Mouse (Mus musculus) bone marrow macrophage, adult 2 months (primary cell): ENCODE measurements around the gene 4933434E20Rik.

Source experiments
- CTCF ChIP-seq: IDR thresholded peaks from 2 replicates; pipeline ENCODE4 v1.5.1; 2012; ENCODE audit warnings: low read depth, mild to moderate bottlenecking, low read length, moderate library complexity
- POLR2A ChIP-seq: IDR thresholded peaks from 2 replicates; pipeline ENCODE4 v1.6.1; 2012; ENCODE audit warnings: mild to moderate bottlenecking, low read depth, low read length, borderline replicate concordance

GRCm38 (mm10) chr3:90078224-90078623 lies 26.8 kb downstream of the 4933434E20Rik start:
- TF ChIP-seq CTCF: no peak
- TF ChIP-seq POLR2A: no peak
